Mouse (Mus musculus): ENCODE data around the gene Tmem213. TPM values are rescaled to one million over a fixed set of nuclear protein-coding genes. Genes with fewer than 3 reads are reported as not detected.
A peak's percentile ranks its signal among the peaks of the same experiment; 100 is the strongest.

Tmem213 gene
- total RNA-seq, 2 experiments from 2014 or later, result not detected

DNA sequence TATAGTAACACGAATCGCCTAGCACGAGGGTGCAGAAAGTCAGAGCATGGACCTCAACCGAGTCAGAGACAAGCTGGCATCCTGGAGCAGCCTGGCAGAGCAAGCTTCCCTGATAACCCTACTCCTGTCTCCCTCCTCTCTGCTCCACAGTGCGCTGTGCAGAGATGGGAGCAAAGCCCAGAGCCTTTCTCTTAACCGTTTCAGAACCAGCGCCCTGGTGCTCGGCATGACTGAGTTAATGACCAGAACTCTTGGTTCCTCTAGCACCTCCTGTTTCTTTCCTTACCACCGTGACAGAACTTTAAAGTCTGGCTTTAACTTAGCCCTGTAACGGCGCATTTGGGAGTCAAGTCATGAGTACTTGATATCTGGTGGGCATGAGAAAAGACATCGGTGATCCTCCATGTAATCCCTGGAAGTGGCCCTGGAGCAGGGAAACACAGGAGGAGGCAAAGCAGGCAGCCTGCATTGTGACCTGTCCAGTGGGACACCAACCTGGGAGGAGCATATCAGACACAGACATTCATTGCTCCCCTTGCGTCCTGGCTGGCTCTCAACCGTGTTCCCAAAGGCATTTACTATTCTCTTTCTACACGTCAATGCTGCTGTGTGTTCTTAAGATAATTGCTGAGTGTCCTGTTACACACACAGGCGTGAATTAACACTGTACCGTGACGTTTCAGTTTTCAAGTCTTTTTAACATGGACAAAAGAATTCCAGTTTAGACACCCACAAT is 14.6 kb downstream of the Tmem213 start:
- DNase-seq (ENCODE audit: low spot score in 2 of 2), result no peak
- H3K27ac ChIP-seq, result no peak overlapping the region
- TF ChIP-seq CTCF (conservative IDR thresholded peaks at IDR 0.05), result no peak
- H3K4me3 ChIP-seq, result no peak overlapping the region

DNA sequence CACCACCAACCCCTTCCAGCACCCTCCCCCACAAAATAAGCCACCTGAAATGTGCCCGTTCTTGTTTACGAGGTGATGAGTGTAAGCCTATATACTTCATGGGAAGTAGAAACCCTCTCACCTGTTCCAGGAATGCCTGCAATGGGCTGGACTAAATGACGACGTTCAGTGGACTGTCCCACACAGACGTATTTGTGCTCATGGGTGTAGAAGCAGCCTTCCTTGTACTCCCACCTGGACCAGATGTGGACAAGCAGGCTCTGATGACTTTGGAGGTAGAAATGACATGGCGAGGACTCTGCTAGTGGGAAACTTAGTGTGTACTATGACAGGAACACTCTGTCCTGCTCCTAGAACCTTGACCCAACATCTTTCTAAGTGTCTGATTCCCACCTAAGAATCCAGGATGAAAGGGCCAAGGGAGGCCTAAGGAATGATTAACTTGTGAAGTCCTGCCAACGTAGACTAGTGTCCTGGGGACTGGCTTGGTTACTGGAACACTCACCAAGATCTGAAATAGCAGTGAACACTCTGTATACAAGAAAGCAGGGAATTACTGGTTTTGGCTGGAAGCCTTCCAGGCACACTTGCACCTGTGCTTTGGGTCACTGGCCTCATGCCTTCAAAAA is 15.3 kb downstream of the Tmem213 start, which contains the start of gene Atp6v0a4:
TSS of gene Atp6v0a4 (minus strand) at position 380 of the 629 bp plus-strand sequence.
- no peak for DNase-seq (ENCODE audit: low spot score in 2 of 2)
- no peak within 1 kb of the TSS for H3K27ac ChIP-seq
- no peak within 1 kb of the TSS for H3K4me3 ChIP-seq
- no peak for TF ChIP-seq CTCF (conservative IDR thresholded peaks at IDR 0.05)

DNA sequence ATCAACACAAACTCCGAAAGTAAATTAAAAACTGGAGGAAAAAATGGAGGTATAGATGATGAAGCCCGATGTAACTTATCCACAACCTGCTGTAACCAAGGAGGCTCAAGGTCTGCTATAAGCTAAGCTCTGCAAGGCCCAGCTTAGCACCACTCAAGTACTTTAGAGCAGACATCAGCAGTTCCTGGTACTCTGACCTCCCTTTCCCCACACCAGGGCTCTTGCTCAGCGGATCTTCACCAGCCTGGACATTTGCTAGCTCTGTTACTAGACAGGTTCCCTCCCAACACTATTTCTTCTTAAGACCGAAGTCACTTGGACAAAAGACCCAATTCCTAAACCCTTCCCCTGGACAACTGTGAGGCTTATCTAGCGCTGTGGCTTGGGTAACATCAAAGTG is 15.8 kb downstream of the Tmem213 start:
- no peak for DNase-seq (ENCODE audit: low spot score in 2 of 2)
- H3K4me3 ChIP-seq, result no peak overlapping the region
- no peak for TF ChIP-seq CTCF (conservative IDR thresholded peaks at IDR 0.05)
- no peak overlapping the region for H3K27ac ChIP-seq

DNA sequence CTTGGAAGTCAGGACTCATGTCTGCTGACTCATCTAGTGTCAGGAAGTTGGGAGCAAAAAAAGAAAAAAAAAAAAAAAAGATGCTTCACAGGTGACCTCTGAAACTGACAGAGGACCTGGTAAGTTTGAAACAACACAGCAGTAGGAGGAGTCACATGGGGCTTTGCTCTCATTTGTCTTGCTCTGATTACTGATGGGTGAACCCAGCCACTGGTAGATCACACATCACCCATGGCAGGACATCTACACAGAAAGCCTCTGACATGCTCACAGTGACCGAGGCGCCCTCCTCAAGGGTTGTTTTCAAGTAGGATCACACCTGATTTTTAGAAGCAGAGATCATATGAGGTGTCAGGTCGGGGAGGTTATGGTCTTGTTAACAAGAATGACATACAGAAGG is 16.4 kb downstream of the Tmem213 start:
- TF ChIP-seq CTCF (conservative IDR thresholded peaks at IDR 0.05), result no peak
- DNase-seq (ENCODE audit: low spot score in 2 of 2), result no peak
- Histone ChIP-seq H3K4me3 (no peak overlapping the region), H3K27ac (no peak overlapping the region)

DNA sequence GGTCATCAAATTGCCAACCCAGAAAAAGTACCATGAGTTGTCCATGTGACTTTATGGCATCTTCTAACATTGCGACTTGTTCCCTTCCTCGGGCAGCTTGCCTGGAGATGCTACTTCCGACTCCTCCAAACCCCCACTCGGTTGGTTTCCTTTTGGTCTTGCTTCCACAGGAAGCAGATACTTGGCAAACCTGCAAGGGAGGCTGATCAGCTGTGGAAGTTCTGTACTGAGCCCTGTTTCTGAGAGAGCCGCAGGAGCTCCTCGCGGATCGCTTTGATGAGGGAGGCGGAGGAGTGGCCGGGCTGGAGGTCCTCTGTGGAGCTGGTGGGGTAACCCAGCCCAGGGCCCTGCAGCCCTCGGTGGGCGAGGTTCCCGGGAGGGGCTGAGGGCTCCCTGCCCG is 19.1 kb downstream of the Tmem213 start:
- Histone ChIP-seq H3K4me3 (no peak overlapping the region), H3K27ac (no peak overlapping the region)
- peak in 1 of 2 experiments; percentile 48 for DNase-seq (ENCODE audit: low spot score in 2 of 2)
- TF ChIP-seq CTCF (conservative IDR thresholded peaks at IDR 0.05), result no peak

DNA sequence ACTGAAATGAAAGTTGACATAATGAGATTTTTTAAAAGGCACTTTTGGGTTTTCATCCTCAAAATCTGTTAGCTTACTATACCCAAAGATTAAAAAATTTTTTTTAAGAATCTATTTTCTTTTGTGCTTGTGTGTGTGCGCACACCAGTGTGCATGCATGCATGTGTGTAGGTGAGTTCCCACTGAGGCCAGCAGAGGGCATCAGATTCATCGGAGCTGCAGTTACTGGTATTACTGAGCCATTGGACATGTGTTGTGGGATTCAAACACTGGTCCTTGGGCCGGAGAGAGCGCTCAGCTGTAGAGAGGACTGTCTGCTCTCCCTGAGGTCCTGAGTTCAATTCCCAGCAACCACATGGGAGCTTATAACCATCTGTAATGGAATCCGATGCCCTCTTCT is 20.8 kb downstream of the Tmem213 start:
- no peak for DNase-seq (ENCODE audit: low spot score in 2 of 2)
- no peak overlapping the region for H3K4me3 ChIP-seq
- peak; percentile 60 for TF ChIP-seq CTCF (conservative IDR thresholded peaks at IDR 0.05)

DNA sequence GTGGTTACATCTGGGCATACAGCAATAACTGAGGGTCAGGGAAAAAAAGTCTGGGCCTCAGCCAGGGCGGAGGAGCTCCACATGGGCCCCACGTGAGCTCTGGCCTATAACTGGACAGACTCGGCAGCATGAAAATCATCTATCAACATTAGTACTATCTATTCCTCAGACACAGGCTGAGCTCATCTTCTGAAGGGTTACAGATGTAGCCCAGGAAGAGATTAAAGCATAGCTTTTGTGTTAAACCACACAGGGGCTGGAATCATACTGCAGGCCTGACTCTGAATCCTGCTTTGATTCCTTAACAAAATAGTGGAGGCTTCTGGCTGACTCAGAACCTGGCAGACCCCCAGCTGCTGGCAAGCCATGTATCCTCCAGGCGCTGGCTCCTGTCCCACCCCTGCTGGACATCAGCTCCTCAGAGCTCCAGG is 22.8 kb downstream of the Tmem213 start:
- Histone ChIP-seq H3K4me3 (no peak overlapping the region), H3K27ac (no peak overlapping the region)
- DNase-seq (ENCODE audit: low spot score in 2 of 2), result no peak
- no peak for TF ChIP-seq CTCF (conservative IDR thresholded peaks at IDR 0.05)

More for the DNA sequence above, 20.8 kb downstream of the Tmem213 start:
- no peak overlapping the region for H3K27ac ChIP-seq

DNA sequence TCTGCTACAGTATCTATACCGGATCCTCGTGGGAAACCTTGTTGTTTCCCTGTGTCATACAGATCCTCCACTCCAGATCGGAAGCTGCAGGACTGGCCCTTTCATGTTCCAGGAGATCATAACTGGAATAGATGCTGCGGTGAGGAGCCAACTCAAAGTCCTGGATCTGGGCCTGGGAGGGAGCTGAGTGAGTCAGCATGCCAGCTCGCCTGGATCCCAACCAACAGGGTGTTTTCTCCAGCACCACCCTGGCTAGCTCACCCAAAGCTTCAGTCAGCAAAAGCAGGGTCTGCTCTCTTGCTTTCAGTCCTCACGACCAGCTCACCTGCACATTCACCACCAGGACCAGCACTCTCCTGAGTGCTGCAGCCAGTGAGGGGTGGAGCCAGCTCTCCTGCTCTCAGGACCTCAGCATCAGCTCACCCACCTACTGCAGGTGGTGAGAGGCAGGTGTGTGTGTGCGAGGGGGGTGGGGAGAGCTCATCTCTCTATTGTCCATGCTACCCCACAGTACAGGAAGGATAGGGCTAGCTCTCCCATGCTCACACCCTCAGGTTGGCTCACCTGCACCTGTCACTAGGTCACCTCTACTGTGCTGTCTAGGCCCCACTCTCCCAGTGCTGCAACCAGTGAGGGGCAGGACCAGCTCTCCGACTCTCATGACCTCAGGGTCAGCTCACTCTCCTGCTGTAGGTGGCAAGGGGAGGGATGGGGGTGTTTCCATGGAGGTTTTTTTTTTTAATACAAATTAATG is 25.9 kb downstream of the Tmem213 start:
- TF ChIP-seq CTCF (conservative IDR thresholded peaks at IDR 0.05), result no peak
- peak overlapping the region; percentile 83 for H3K27ac ChIP-seq
- peak; percentile 72 to 76 for DNase-seq (ENCODE audit: low spot score in 2 of 2)
- no peak overlapping the region for H3K4me3 ChIP-seq

DNA sequence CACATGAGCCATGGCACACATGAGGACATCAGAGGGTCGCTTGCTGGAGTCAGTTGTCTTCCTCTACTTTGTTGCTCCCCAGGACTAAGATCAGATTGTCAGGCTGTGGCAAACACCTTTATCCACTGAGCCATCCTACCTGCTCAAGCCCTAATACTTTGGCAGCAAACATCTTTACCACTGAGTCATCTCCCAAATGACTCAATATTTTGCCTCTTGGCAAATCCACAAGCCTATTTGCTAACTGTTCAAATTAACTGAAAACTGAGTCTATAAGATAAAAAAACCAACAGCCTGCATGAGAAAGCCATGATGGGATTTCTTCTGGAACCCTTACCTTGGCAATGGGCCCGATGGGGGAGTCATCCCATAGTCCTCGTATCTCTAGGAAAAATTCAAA is 30.0 kb downstream of the Tmem213 start:
- no peak overlapping the region for H3K4me3 ChIP-seq
- no peak overlapping the region for H3K27ac ChIP-seq
- TF ChIP-seq CTCF (conservative IDR thresholded peaks at IDR 0.05), result no peak
- no peak for DNase-seq (ENCODE audit: low spot score in 2 of 2)

DNA sequence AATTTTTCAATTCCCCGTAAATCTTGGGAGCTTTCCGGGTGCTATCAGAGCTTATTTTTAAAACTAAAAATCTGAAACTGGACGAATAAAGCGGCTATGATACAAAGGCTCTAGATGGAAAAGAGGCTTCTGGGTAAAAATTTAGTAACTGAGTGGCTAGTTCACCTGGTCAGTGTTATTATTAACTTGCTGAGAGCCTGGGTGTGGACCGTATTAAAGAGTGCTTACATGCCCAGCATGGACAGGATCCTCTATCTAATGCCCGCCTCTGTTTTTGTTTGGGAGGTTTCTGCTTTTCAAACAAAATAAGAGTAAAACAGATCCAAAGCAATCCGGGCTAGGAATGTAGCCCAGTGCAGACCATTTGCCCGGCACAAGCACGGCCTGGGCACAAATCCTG is 31.3 kb downstream of the Tmem213 start:
- Histone ChIP-seq H3K4me3 (no peak overlapping the region), H3K27ac (no peak overlapping the region)
- TF ChIP-seq CTCF (conservative IDR thresholded peaks at IDR 0.05), result no peak
- no peak for DNase-seq (ENCODE audit: low spot score in 2 of 2)

DNA sequence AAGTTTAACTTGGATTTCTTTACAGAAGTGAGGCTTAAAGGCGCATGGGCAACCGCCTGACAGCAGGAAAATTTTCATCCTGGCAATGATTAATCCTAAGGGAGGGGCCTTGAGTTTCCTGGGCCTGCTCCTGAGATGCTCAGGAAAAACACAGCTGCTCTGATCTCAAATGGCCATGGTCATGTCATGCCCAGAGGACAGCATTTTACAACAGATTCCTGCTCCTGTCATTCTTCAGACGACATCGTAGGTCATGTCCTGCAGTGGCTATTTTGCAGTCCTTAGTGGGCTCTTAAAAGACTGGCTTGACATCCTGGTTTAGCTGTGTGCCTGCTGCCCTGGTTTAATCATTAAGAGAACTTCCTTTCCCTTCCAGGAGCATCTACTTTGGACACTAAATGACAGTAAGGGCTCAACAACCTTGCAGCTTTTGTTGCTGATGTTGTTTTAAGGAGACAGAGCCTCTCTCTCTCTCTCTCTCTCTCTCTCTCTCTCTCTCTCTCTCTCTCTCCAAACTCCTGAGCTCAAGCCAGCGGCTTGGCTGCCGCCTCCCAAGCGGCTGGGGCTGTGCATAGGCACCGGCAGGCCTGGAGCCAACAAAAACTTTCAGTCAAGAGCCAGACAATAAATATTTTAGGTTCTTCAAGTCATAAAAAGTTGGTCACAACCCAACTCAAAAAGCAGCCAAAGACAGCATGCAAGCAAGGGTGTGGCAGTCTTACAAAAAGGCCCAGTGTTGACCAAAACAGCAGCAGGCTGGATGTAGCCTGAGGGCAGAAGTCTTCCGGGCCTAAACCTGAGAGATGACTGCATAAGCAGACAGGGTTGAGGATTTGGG is 35.3 kb downstream of the Tmem213 start:
- Histone ChIP-seq H3K4me3 (no peak overlapping the region), H3K27ac (peak overlapping the region; percentile 74; the same call in 1 of the 2 replicates)
- DNase-seq (ENCODE audit: low spot score in 2 of 2), result no peak
- TF ChIP-seq CTCF (conservative IDR thresholded peaks at IDR 0.05), result no peak

DNA sequence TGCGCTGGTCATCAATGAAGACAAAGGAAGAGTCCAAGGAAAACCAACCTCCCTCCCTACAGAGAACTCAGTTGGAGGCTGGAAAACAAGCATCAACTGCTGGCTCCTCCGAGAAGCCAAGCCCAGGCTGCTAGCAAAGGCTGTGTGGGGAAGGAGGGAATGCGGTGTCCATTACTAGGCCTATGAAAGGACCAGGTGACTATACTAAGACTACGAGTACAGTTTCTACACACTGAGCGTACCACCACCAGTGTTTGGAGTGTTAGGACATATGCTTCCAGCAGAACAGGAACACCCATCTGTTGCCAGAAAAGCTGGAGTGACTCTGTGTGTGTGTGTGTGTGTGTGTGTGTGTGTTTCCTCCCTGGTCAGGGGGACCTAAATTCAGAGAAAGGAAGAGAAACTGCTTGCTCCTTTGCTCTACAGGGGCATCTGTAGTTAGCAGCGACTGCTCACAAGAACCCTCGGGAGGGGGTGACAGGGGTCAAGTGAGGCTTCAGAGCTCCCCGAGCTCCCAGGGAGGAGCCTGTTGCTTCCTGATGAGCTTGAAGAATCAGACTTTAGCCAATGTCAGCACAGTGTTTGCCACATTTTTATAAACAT is 36.5 kb downstream of the Tmem213 start:
- peak; percentile 42 to 59 for DNase-seq (ENCODE audit: low spot score in 2 of 2)
- no peak for TF ChIP-seq CTCF (conservative IDR thresholded peaks at IDR 0.05)
- Histone ChIP-seq H3K4me3 (no peak overlapping the region), H3K27ac (peak overlapping the region; percentile 74)

Measured in layer of hippocampus, adult 2 months (tissue).